Comparison of ENCODE assay signal across 1 mouse cellular context in genomic region chr12:54994068-54994386, GRCm38 (mm10).
TF ChIP-seq lines count a peak whose summit lies in the region.

No protein-coding gene starts in this region.

TF ChIP-seq in MEL, 35 proteins besides CTCF, POLR2A, EP300 and RAD21 (continued from another document):
- TF ChIP-seq NELFE (IDR thresholded peaks at IDR 0.05; ENCODE audit: low read depth, low read length) = peak; percentile 69
- TF ChIP-seq ZC3H11A (IDR thresholded peaks at IDR 0.05; ENCODE audit: low read depth, low read length) = no peak
- no peak for TF ChIP-seq USF1 (IDR thresholded peaks at IDR 0.05; ENCODE audit: low read depth, low read length)
- TF ChIP-seq MXI1 (IDR thresholded peaks at IDR 0.05; ENCODE audit: low read depth, low read length) = peak; percentile 69
- TF ChIP-seq USF2 (IDR thresholded peaks at IDR 0.05; ENCODE audit: borderline replicate concordance in 1 of 2, insufficient read depth in 1 of 2, low read depth in 1 of 2, low read length in 2 of 2) = no peak
- TF ChIP-seq CHD2 (IDR thresholded peaks at IDR 0.05; ENCODE audit: low read length) = no peak
- peak; percentile 57; the same call in 1 of the 2 replicates for TF ChIP-seq TBP (IDR thresholded peaks at IDR 0.05; ENCODE audit: low read depth, low read length)
